Mouse (Mus musculus) liver, embryonic 18 days (tissue): ENCODE results near the gene Pdia4. TPM values are rescaled to one million over a fixed set of nuclear protein-coding genes. Genes with fewer than 3 reads are reported as not detected.

Source experiments
- polyA plus RNA-seq: library from polyadenylated mRNA; depleted of rRNA; stranded (reverse); fragments of >200 nt; gene quantifications from 2 replicates; pipeline ENCODE4 v1.2.3, GENCODE M21; 2012; rRNA removed

The Pdia4 gene
- polyA plus RNA-seq = 88.1 and 88.4 TPM in 2 replicates

GRCm38 (mm10) chr6:47813257-47813878 is at the start of gene Pdia4:
Pdia4 (minus strand) TSS chr6:47813430.

DNA sequence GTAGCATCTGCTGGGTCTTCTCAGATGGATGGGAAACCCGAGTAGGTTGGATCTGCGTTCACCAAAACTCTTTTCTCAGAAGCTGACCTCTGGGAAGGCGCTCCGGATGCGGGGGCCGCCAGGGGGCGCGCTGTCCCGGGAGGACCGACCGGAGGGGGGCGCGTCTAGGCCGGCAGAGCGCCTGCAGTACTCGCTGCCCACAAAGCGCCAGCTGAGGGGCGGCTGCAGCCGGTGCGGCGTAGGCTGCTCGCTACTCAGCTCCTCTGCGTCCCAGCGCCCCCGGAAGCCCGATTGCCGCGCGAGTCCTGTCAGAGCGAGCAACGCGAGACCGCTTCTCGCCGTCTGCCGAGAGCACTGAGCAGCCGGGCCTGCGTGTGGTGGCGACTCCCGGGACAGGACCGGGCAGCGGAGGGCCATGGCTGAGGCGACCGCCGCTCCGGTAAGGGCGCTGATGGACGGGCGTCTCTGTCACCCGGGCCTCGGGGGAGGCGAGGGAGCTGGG is 22.3 kb upstream of the Pdia4 start, which contains the start of gene Zfp398:
Gene Zfp398, plus strand, starts transcription at position 180 of the 502 bp plus-strand sequence.

GRCm38 (mm10) chr6:47830104-47831078 is 17.2 kb upstream of the Pdia4 start, which contains the start of gene Zfp786:
Zfp786 (minus strand) TSS chr6:47830867.

Other genes starting within 250 kb of the Pdia4 start
- gene Ezh2, start 218.1 kb downstream of the Pdia4 start, polyA plus RNA-seq = 40.7 and 41.6 TPM in 2 replicates
- 0.14 and 0.23 TPM in 2 replicates for gene Zfp786, start 17.4 kb upstream of the Pdia4 start, polyA plus RNA-seq
- 1.6 and 1.7 TPM in 2 replicates for gene Zfp398, start 22.2 kb upstream of the Pdia4 start, polyA plus RNA-seq
- 2.2 and 2.3 TPM in 2 replicates for gene Zfp282, start 63.8 kb upstream of the Pdia4 start, polyA plus RNA-seq
- 4.4 and 5.0 TPM in 2 replicates for gene Zfp212, start 107.0 kb upstream of the Pdia4 start, polyA plus RNA-seq
- 4.1 and 5.3 TPM in 2 replicates for gene Zfp956, start 140.0 kb upstream of the Pdia4 start, polyA plus RNA-seq
- 2.8 and 3.0 TPM in 2 replicates for gene Zfp777, start 235.5 kb upstream of the Pdia4 start, polyA plus RNA-seq